Mouse (Mus musculus) megakaryocyte, embryonic 14.5 days (primary cell): ENCODE data around the gene Id1.

Experiments
- FLI1 ChIP-seq: IDR thresholded peaks from 2 replicates; pipeline ENCODE4 v1.6.1; 2012; ENCODE audit warnings: low read length, inconsistent platforms, mixed read lengths
- GATA1 ChIP-seq: IDR thresholded peaks from 3 replicates; pipeline ENCODE4 v1.6.1; 2012; ENCODE audit warnings: mixed read lengths, low read length, inconsistent platforms, borderline replicate concordance

DNA sequence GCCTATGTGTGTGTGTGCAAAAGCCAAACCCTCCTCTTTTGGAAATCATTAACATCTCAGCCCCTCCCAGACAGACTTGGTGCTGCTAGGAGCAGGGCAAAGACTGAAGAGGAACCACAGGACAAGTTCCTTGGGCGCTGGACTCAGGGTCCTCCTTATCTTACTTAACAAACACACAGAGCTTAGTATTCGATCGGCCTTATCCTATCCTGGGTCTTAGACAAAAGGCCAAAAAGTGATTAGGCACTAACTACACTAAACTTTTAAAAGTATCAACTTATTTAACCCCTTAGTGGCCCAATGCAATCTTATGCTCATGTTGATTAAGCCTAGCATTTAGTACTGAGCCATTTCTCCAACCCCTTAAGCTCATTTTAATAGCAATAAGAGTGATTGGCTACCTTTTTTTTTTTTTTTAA, 3.8 kb downstream of the Id1 start:
- no peak for TF ChIP-seq FLI1
- no peak for TF ChIP-seq GATA1
